Mouse (Mus musculus) small intestine, adult 2 months (tissue): ENCODE measurements around the gene Gm12248.

Experiments used
- CTCF ChIP-seq: fragments of 200-500 bp; IDR thresholded peaks from 2 replicates; pipeline ENCODE4 v1.5.1; 2012; ENCODE audit warnings: low read depth, mild to moderate bottlenecking, control low read depth, inconsistent platforms, low read length, moderate library complexity, mixed read lengths; ENCODE audit not compliant: insufficient replicate concordance, insufficient read length; ENCODE audit errors: extremely low read depth
- POLR2A ChIP-seq: fragments of 200-500 bp; IDR thresholded peaks from 2 replicates; pipeline ENCODE4 v1.6.1; 2012; ENCODE audit warnings: low read depth, mild to moderate bottlenecking, control low read depth, inconsistent platforms, low read length, moderate library complexity

DNA sequence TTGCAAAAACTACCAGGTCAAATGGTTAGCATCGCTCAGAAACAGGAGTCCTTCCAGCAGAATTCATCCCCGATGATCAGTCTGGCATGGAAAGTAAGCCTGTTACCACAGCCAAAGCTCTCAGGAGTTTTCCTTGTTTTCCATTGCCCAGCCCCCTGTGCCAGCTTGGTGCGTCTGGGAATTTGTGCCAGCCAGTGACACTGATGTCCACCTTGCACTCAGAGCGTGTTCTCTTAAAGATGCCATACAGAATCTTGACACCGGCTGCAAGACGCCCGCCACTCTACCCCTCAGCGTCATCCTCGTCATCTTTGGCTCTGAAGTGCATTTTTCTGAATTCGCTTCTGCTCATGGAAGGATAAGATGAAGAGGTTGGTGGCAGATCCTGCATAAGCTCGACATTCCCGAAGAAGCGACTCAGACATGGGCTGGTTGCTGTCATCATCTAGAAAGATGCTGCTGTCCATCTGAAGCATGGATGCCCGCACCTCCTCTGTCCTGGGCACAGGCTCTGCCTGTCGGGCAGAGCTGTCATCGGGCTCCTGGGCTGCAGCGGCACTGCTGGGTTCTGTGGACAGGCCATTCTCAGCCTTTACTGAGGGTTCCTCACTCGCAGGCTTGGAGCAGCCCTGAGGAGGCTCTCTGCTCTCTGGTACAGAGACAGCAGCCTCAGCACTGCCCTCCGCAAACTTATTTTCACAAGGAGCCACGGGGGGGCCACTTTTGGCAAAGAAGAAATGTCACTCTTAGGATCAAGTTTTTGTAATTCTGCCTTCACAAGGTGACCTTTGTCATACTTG, 4.1 kb upstream of the Gm12248 start:
- TF ChIP-seq CTCF: no peak
- no peak for TF ChIP-seq POLR2A
